Mouse (Mus musculus): ENCODE results near the gene Sept8.

DNA sequence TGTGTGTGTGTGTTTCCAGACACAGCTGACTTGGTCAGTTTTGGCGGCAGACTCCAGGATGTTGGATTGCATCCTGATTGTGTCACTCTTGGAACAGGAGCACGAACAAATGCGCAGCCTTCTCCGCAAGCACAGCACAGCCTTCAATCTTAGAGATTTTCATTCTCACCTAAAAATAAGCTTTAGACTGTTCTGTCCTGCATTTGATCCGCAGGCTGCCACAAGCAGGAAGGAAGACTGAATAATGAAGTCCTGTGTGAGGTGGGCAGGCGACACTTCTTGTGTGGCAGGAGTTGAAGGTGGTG is 10.1 kb downstream of the Sept8 start:
- TF ChIP-seq POLR2A (IDR thresholded peaks at IDR 0.05; ENCODE audit: low read depth, low read length) (no peak), CTCF (IDR thresholded peaks at IDR 0.05; ENCODE audit: extremely low read depth, insufficient read depth, insufficient read length, insufficient replicate concordance) (no peak)

All from spleen, adult 2 months (tissue).